Mouse (Mus musculus): ENCODE data around the gene Fam53b. TPM values are rescaled to one million over a fixed set of nuclear protein-coding genes. Genes with fewer than 3 reads are reported as not detected.

Fam53b gene
- polyA plus RNA-seq, 1 experiment = 35.3 TPM

DNA sequence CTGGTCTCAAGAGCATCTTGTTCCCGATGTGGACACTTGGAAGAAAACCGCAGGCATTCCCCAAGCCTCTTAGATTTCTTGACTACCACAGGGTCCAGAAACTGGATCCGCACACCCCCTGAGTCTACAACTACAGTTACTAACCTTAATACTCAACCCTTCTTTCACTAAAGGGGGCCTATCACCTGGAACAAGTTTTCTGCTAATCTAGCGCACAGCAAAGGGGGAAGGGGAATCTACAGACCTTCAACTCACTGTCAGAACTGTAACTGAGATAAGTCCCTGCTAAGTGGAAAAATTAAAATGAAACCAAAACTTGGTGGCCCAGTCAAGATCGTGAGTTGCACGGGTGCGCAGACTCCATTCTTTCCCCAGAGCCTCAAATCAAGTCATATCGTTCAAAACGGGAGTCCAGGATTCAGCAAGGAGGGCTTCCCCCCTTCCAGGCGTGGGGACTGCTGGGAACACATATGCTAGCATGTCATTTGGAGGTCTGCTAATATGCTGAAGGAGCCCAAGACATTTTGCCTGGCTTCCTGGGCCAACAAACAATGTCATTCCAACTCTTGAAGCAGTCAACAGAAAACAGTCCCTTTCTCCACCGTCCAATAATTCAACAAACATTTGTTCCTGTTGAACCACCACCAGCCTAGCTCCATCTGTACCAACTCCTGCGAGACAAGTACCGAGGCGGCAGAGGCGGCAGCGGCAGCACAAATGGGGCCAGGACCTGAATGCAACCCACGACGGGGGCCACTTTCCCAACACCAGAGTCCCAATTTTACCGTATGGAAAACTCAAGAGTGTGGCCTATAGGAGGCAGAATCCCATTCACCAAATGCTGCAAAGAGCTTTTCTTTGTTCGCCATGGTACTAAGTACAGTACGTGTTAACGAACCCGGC, 1.7 kb downstream of the Fam53b start:
- H3K27ac ChIP-seq (ENCODE audit: insufficient read depth, low read depth, low read length) = peak overlapping the region; percentile 98
- TF ChIP-seq POLR2A (IDR thresholded peaks at IDR 0.05; ENCODE audit: borderline replicate concordance, low read depth, low read length) = no peak
- no peak for TF ChIP-seq CTCF (IDR thresholded peaks at IDR 0.05; ENCODE audit: low read depth, low read length)
- H3K4me1 ChIP-seq (ENCODE audit: control insufficient read depth, insufficient read depth, low read length) = peaks cover 37% of the 10 kb centered on the region
- peak overlapping the region; percentile 99 for H3K4me3 ChIP-seq (ENCODE audit: insufficient read depth, low read length)

DNA sequence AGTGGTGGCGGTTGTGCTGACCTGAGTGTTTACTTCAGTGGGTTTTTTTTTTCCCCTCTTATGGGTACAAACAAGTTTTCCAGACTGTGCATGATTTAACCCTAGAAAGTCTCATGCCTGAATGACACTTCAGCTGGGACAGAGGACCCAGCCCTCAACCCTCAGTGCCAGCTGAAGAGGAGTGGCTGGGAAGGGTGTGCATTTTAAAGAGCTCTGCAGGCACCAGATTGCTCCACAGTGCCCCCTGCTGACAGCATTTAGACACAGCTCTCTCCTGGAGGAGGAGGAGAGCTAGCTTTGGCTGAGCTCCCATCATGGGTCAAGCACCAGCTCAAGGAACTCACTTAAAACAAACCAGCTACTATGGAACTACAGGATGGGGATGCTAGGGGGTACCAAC, 2.8 kb downstream of the Fam53b start:
- 0 out of 2 replicates have a peak overlapping the region, but pooled peaks have one; percentile 9 for H3K27ac ChIP-seq (ENCODE audit: insufficient read depth, low read depth, low read length)
- peaks cover 44% of the 10 kb centered on the region for H3K4me1 ChIP-seq (ENCODE audit: control insufficient read depth, insufficient read depth, low read length)
- peak overlapping the region; percentile 99; the same call in 1 of the 2 replicates for H3K4me3 ChIP-seq (ENCODE audit: insufficient read depth, low read length)
- TF ChIP-seq CTCF (IDR thresholded peaks at IDR 0.05; ENCODE audit: low read depth, low read length) = peak; percentile 70
- TF ChIP-seq POLR2A (IDR thresholded peaks at IDR 0.05; ENCODE audit: borderline replicate concordance, low read depth, low read length) = no peak

DNA sequence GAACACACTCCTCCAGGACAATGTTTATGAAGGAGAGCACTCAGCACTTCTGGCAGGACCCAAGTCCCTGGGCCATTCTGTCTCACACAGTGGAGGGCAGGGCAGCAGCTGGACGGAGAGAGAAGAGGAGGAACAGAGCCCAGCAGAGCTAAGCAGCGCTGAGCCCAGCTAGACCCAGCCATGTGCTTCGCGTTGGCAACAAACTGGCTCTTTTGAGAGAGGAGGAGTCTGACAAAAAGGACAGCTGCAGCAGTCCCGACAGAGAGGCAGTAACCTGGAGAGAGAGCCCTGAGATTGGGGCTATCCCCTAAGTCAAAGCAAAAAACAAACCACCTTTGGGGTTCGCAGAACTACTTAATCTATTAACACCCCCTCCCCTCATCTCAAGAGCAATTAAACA, 3.3 kb downstream of the Fam53b start:
- Histone ChIP-seq H3K4me1 (ENCODE audit: control insufficient read depth, insufficient read depth, low read length) (peaks cover 49% of the 10 kb centered on the region), H3K27ac (ENCODE audit: insufficient read depth, low read depth, low read length) (0 out of 2 replicates have a peak overlapping the region, but pooled peaks have one; percentile 5), H3K4me3 (ENCODE audit: insufficient read depth, low read length) (no peak overlapping the region)
- no peak for TF ChIP-seq POLR2A (IDR thresholded peaks at IDR 0.05; ENCODE audit: borderline replicate concordance, low read depth, low read length)
- no peak for TF ChIP-seq CTCF (IDR thresholded peaks at IDR 0.05; ENCODE audit: low read depth, low read length)

DNA sequence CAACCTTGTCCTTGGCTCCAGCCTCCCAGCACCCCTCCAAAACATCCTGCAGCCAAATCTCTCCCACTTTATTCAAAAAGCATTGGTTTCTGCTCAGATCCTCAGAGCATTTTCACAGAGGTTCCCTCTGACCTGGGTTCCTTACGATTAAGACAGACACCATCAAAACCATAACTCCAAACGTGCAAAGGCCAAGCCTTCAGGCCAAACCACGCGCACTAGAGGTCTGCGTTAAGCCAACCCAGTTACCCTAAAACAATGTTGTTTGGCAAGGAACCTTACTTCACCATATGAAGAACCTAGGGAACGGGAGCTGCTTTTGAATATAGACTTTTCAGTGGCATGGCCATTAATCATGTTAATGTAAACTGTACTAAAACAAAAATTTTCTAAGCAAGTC, 4.0 kb downstream of the Fam53b start:
- TF ChIP-seq POLR2A (IDR thresholded peaks at IDR 0.05; ENCODE audit: borderline replicate concordance, low read depth, low read length) = no peak
- TF ChIP-seq CTCF (IDR thresholded peaks at IDR 0.05; ENCODE audit: low read depth, low read length) = no peak
- no peak overlapping the region for H3K27ac ChIP-seq (ENCODE audit: insufficient read depth, low read depth, low read length)
- H3K4me1 ChIP-seq (ENCODE audit: control insufficient read depth, insufficient read depth, low read length) = peaks cover 55% of the 10 kb centered on the region

DNA sequence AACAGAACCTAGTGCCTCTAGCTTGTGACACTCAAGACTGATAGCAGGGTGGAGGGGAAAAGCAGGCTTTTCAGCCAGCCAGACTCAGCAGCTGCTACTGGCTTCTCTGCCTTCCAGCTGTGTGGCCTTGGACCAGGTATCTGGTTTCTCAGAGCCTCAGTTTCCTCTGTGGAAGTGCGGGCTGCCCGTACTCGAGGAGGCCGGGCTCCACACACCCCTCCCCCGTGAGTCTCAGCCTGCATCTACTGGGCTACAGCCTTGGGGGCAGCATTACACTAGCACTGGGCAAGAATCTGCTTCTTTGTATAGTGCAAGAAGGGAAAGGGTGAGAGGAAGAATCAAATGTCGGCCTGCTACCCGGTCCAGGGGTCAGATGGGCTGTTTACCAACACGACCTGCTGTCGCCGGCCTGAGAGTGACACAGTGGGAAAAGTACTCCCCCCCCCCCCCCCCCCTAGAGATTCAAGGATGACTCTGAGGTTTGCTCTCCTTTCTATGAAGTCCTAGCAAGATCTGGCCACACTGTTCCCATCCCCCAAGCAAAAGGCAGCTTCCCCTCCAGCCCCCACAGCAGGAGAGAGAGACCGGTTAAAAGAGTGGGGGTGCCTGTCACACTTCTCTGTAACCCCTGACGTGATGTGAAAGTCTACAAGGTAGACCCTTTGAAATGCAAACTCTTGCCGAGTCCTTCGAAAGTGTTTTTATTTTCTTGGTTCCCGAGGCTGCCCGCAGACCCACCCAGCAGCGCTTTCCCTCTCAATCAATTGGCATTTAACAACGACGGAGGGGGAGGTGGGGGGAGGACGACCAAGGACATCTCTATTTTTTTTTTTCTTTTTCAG, 4.6 kb downstream of the Fam53b start:
- TF ChIP-seq POLR2A (IDR thresholded peaks at IDR 0.05; ENCODE audit: borderline replicate concordance, low read depth, low read length) (no peak), CTCF (IDR thresholded peaks at IDR 0.05; ENCODE audit: low read depth, low read length) (no peak)
- no peak overlapping the region for H3K4me3 ChIP-seq (ENCODE audit: insufficient read depth, low read length)
- H3K4me1 ChIP-seq (ENCODE audit: control insufficient read depth, insufficient read depth, low read length) = peaks cover 59% of the 10 kb centered on the region
- no peak overlapping the region for H3K27ac ChIP-seq (ENCODE audit: insufficient read depth, low read depth, low read length)

More for the DNA sequence above, 4.0 kb downstream of the Fam53b start:
- no peak overlapping the region for H3K4me3 ChIP-seq (ENCODE audit: insufficient read depth, low read length)

DNA sequence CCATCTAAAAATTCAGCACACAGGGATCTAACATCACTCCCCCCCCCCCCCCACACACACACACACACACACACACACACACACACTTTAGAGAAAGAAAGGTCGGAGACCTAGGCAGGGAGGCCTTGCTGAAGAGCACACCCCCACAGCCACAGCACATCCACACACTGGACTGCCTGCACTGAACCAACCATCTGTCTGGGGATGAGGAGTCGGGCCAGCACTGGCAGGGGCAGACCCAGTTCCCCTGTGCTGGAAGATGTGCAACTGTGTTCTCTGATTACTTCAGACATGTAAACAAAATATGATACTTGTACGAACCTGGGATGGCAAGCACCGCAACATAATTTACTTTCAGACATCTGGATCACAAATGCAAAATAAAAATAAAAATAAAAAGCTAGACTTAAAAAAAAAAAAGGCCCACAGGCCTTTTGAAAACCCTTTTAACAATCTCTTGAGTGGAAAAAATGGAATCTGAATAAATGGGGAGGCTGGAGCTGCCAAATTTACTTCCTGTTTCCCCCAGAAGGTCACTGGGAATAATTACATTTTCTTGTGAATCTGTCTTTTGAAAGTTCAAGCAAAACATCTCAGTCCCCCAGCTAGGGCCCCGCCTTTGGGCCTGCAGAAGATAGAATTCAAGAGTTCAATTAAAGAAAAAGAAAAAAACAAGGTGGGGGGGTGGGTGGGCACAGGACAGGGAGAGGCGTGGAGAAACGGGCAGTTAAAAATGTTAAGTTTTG, 5.5 kb downstream of the Fam53b start:
- peaks cover 66% of the 10 kb centered on the region for H3K4me1 ChIP-seq (ENCODE audit: control insufficient read depth, insufficient read depth, low read length)

DNA sequence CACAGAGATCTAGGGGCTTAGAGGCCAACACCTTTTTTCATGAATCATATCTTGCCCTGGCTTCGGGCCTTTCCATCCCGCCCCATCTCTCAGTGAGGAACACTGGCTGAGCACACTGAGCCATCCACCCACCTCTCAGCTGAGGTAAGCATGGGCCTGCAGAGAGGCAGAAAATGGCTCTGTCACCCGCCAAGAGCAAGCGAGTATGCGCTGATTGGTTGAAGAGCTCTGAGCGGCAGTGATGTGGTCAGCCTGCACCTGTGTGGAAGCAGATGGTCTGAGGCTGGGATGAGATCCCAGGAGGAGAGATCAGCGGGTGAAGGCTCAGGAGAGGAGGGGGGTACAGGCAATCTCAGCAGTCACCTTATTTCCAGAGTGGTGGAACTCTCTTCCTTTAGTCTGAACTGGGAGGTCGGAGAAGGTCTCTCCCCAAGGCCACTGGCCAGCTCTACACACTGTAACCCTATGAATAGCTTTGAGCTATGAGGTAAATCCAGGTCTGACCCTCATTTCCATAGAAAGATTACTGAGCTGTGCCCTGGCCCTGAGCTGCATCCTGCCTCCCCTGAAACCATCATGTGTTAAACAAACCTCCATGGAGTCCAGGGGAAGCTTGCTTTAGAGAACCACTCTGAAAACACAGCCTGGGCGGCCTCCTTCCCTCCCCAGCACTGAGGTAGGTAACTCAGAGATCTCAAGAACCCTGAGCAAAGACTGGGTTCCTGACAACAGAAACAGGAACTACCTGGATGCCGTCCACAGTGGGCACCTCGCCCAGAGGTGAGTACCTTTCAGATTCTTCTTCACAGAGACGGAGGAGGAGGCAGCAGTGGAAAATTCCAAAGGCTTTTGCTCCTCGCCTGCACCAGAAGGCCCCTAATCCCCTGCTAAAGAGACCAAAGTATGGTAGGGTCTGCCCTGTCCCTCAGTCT, 6.5 kb downstream of the Fam53b start:
- Histone ChIP-seq H3K27ac (ENCODE audit: insufficient read depth, low read depth, low read length) (no peak overlapping the region), H3K4me1 (ENCODE audit: control insufficient read depth, insufficient read depth, low read length) (peaks cover 76% of the 10 kb centered on the region), H3K4me3 (ENCODE audit: insufficient read depth, low read length) (no peak overlapping the region)
- TF ChIP-seq CTCF (IDR thresholded peaks at IDR 0.05; ENCODE audit: low read depth, low read length) (no peak), POLR2A (IDR thresholded peaks at IDR 0.05; ENCODE audit: borderline replicate concordance, low read depth, low read length) (no peak)

More for the DNA sequence above, 5.5 kb downstream of the Fam53b start:
- Histone ChIP-seq H3K27ac (ENCODE audit: insufficient read depth, low read depth, low read length) (no peak overlapping the region), H3K4me3 (ENCODE audit: insufficient read depth, low read length) (no peak overlapping the region)
- TF ChIP-seq POLR2A (IDR thresholded peaks at IDR 0.05; ENCODE audit: borderline replicate concordance, low read depth, low read length) (no peak), CTCF (IDR thresholded peaks at IDR 0.05; ENCODE audit: low read depth, low read length) (no peak)

DNA sequence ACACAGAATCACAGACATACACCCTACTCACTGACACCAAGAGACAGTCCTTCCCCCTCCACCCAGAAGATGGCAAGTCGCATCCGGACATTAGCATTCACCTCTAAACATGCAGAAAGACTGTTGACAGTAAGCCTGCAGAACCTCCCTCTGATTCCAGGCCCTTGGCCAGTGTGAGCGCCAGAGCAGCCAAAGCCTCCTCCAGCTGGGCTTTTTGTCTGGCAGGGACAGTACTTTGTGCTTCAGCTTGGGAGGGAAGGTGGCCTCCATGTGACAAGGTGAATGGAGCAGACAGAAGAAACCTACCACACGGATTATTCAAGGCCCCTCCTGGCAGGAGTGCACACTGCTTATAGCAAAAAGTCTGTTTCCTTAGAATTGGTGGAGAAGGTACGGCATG, 7.4 kb downstream of the Fam53b start:
- peaks cover 85% of the 10 kb centered on the region for H3K4me1 ChIP-seq (ENCODE audit: control insufficient read depth, insufficient read depth, low read length)
- H3K4me3 ChIP-seq (ENCODE audit: insufficient read depth, low read length) = no peak overlapping the region
- H3K27ac ChIP-seq (ENCODE audit: insufficient read depth, low read depth, low read length) = no peak overlapping the region
- no peak for TF ChIP-seq CTCF (IDR thresholded peaks at IDR 0.05; ENCODE audit: low read depth, low read length)
- no peak for TF ChIP-seq POLR2A (IDR thresholded peaks at IDR 0.05; ENCODE audit: borderline replicate concordance, low read depth, low read length)
